Mouse (Mus musculus) embryonic fibroblast, embryonic 13.5 days (primary cell): ENCODE measurements at regions not wholly inside any gene's neighbourhood (a gene's known extent, or its start where the extent isn't known, plus 50 kb on each side); places are given as distances from the start of the nearest gene placed in this dataset.

Experiments used
- H3K27ac ChIP-seq: 2 replicates; pipeline ENCODE4 v1.5.1; 2012; ENCODE audit warnings: low read length, control low read depth, inconsistent platforms; ENCODE audit not compliant: insufficient read depth
- H3K4me1 ChIP-seq: 2 replicates; pipeline ENCODE4 v1.6.1; 2011; ENCODE audit warnings: low read length; ENCODE audit not compliant: control insufficient read depth, insufficient read depth
- H3K4me3 ChIP-seq: 2 replicates; pipeline ENCODE4 v1.5.1; 2011; ENCODE audit warnings: mild to moderate bottlenecking, control low read depth, low read length; ENCODE audit not compliant: insufficient read depth
- CTCF ChIP-seq: IDR thresholded peaks from 2 replicates; pipeline ENCODE4 v1.5.1; 2011; ENCODE audit warnings: mild to moderate bottlenecking, control low read depth, low read length, moderate library complexity, borderline replicate concordance; ENCODE audit not compliant: insufficient read depth
- POLR2A ChIP-seq: IDR thresholded peaks from 2 replicates; pipeline ENCODE4 v1.6.1; 2011; ENCODE audit warnings: low read depth, mild to moderate bottlenecking, control low read depth, low read length, moderate library complexity

- Histone ChIP-seq H3K4me1 (no peaks in the 10 kb centered on the region), H3K27ac (no peak overlapping the region), H3K4me3 (no peak overlapping the region)
- TF ChIP-seq POLR2A: no peak
- TF ChIP-seq CTCF: no peak
Observed at GRCm38 (mm10) chr9:33442266-33442665, 806.2 kb downstream of the Ets1 start.

GRCm38 (mm10) chr9:33445902-33446301 is 809.9 kb downstream of the Ets1 start:
- Histone ChIP-seq H3K4me1 (no peaks in the 10 kb centered on the region), H3K4me3 (no peak overlapping the region)
- TF ChIP-seq CTCF (no peak), POLR2A (no peak)

GRCm38 (mm10) chr9:33475106-33475505 is 839.1 kb downstream of the Ets1 start:
- no peak overlapping the region for H3K27ac ChIP-seq
- no peaks in the 10 kb centered on the region for H3K4me1 ChIP-seq
- no peak overlapping the region for H3K4me3 ChIP-seq
- TF ChIP-seq POLR2A: no peak
- no peak for TF ChIP-seq CTCF

More at GRCm38 (mm10) chr9:33445902-33446301, 809.9 kb downstream of the Ets1 start:
- no peak overlapping the region for H3K27ac ChIP-seq

GRCm38 (mm10) chr9:33482845-33483540 is 847.0 kb downstream of the Ets1 start:
- H3K27ac ChIP-seq: no peak overlapping the region
- H3K4me1 ChIP-seq: no peaks in the 10 kb centered on the region
- H3K4me3 ChIP-seq: no peak overlapping the region
- no peak for TF ChIP-seq CTCF
- TF ChIP-seq POLR2A: no peak

- TF ChIP-seq CTCF: no peak
- TF ChIP-seq POLR2A: no peak
- Histone ChIP-seq H3K27ac (no peak overlapping the region), H3K4me3 (no peak overlapping the region), H3K4me1 (no peaks in the 10 kb centered on the region)
Observed at GRCm38 (mm10) chr9:33483541-33483846, 847.5 kb downstream of the Ets1 start.

- Histone ChIP-seq H3K27ac (no peak overlapping the region), H3K4me3 (no peak overlapping the region), H3K4me1 (no peaks in the 10 kb centered on the region)
- TF ChIP-seq CTCF (no peak), POLR2A (no peak)
Observed at GRCm38 (mm10) chr9:33533101-33533810, 897.2 kb downstream of the Ets1 start.

GRCm38 (mm10) chr9:33543301-33543700 is 907.3 kb downstream of the Ets1 start:
- Histone ChIP-seq H3K4me1 (no peaks in the 10 kb centered on the region), H3K4me3 (no peak overlapping the region), H3K27ac (no peak overlapping the region)
- no peak for TF ChIP-seq POLR2A
- no peak for TF ChIP-seq CTCF

GRCm38 (mm10) chr9:33546126-33546737 is 910.2 kb downstream of the Ets1 start:
- H3K27ac ChIP-seq: no peak overlapping the region
- H3K4me3 ChIP-seq: no peak overlapping the region
- H3K4me1 ChIP-seq: no peaks in the 10 kb centered on the region
- TF ChIP-seq CTCF (no peak), POLR2A (no peak)

GRCm38 (mm10) chr9:33549395-33549794 is 913.4 kb downstream of the Ets1 start:
- H3K4me1 ChIP-seq: no peaks in the 10 kb centered on the region
- no peak for TF ChIP-seq CTCF
- TF ChIP-seq POLR2A: no peak
- no peak overlapping the region for H3K4me3 ChIP-seq
- H3K27ac ChIP-seq: no peak overlapping the region

- TF ChIP-seq CTCF: no peak
- no peak for TF ChIP-seq POLR2A
- no peak overlapping the region for H3K4me3 ChIP-seq
- no peaks in the 10 kb centered on the region for H3K4me1 ChIP-seq
- no peak overlapping the region for H3K27ac ChIP-seq
Observed at GRCm38 (mm10) chr9:33571990-33572389, 913.7 kb upstream of the Kirrel3 start.
